Mouse (Mus musculus) E14TG2a.4 (cell line): ENCODE results near the gene Nckap5.

Experiments
- CTCF ChIP-seq: conservative IDR thresholded peaks from 2 replicates; pipeline ENCODE4 v1.5.1; 2014; ENCODE audit warnings: low read length
- NANOG ChIP-seq: IDR thresholded peaks from 2 replicates; pipeline ENCODE4 v1.6.1; 2014; ENCODE audit warnings: borderline replicate concordance, low read length, mixed read lengths
- POU5F1 ChIP-seq: IDR thresholded peaks from 2 replicates; pipeline ENCODE4 v1.6.1; 2014; ENCODE audit warnings: low read length, borderline replicate concordance

GRCm38 (mm10) chr1:126693585-126693984 lies 137.0 kb downstream of the Nckap5 start:
- no peak for TF ChIP-seq CTCF
- no peak for TF ChIP-seq POU5F1
- no peak for TF ChIP-seq NANOG
